Mouse (Mus musculus) kidney, embryonic 14.5 days (tissue): ENCODE data around the gene Dedd2. TPM values are rescaled to one million over a fixed set of nuclear protein-coding genes. Genes with fewer than 3 reads are reported as not detected.
A peak's percentile ranks its signal among the peaks of the same experiment; 100 is the strongest.

Source experiments
- ATAC-seq: fragments of 200-750 bp; cut with Nextera tagmentation; 2 replicates; pipeline ENCODE4 v1.8.0; 2017; ENCODE audit warnings: moderate number of reproducible peaks, mild to moderate bottlenecking, moderate TSS enrichment, moderate library complexity; ENCODE audit not compliant: low FRiP score, low TSS enrichment
- H3K27ac ChIP-seq: fragments of 300-500 bp; sonication (generic); 2 replicates; pipeline ENCODE4 v1.5.1; 2014; ENCODE audit warnings: low read depth, mild to moderate bottlenecking, low read length, moderate library complexity, mixed read lengths
- H3K27me3 ChIP-seq: fragments of 300-500 bp; sonication (generic); 2 replicates; pipeline ENCODE4 v1.6.1; 2014; ENCODE audit warnings: mild to moderate bottlenecking, low read length; ENCODE audit not compliant: control insufficient read depth, insufficient read depth
- H3K36me3 ChIP-seq: fragments of 300-500 bp; sonication (generic); 2 replicates; pipeline ENCODE4 v1.6.1; 2014; ENCODE audit warnings: low read length, mixed read lengths; ENCODE audit not compliant: control insufficient read depth, insufficient read depth
- H3K4me1 ChIP-seq: fragments of 300-500 bp; sonication (generic); 2 replicates; pipeline ENCODE4 v1.6.1; 2014; ENCODE audit warnings: low read length, mixed read lengths; ENCODE audit not compliant: control insufficient read depth, insufficient read depth
- H3K4me2 ChIP-seq: fragments of 300-500 bp; sonication (generic); replicated peaks from 2 replicates; pipeline ENCODE4 v1.6.1; 2014; ENCODE audit warnings: low read depth, mild to moderate bottlenecking, low read length
- H3K4me3 ChIP-seq: fragments of 300-500 bp; sonication (generic); 2 replicates; pipeline ENCODE4 v1.5.1; 2014; ENCODE audit warnings: mild to moderate bottlenecking, low read length
- H3K9ac ChIP-seq: fragments of 300-500 bp; sonication (generic); 2 replicates; pipeline ENCODE4 v1.6.1; 2014; ENCODE audit warnings: low read depth, mild to moderate bottlenecking, low read length, moderate library complexity
- H3K9me3 ChIP-seq: fragments of 300-500 bp; sonication (generic); 2 replicates; pipeline ENCODE4 v1.6.1; 2016; ENCODE audit warnings: low read length; ENCODE audit not compliant: control insufficient read depth
- WGBS: fragments of 180-500 bp; shearing (Covaris S2); extraction: QIAGEN DNeasy Blood & Tissue Kit; methylation state at CpG from one replicate; pipeline ENCODE4 v1.1.7; 2014; 5-methylcytosine and 5-hydroxymethylcytosine counted together
- polyA plus RNA-seq: library from polyadenylated mRNA; unstranded; fragments of >200 nt; fragmentation: Nextera tagmentation; extraction: Ambion mirVana; gene quantifications from 2 replicates; pipeline ENCODE4 v1.2.1, GENCODE M21; 2014

Dedd2 gene
- polyA plus RNA-seq, 1 experiment from 2014 or later: 10.8 TPM

DNA sequence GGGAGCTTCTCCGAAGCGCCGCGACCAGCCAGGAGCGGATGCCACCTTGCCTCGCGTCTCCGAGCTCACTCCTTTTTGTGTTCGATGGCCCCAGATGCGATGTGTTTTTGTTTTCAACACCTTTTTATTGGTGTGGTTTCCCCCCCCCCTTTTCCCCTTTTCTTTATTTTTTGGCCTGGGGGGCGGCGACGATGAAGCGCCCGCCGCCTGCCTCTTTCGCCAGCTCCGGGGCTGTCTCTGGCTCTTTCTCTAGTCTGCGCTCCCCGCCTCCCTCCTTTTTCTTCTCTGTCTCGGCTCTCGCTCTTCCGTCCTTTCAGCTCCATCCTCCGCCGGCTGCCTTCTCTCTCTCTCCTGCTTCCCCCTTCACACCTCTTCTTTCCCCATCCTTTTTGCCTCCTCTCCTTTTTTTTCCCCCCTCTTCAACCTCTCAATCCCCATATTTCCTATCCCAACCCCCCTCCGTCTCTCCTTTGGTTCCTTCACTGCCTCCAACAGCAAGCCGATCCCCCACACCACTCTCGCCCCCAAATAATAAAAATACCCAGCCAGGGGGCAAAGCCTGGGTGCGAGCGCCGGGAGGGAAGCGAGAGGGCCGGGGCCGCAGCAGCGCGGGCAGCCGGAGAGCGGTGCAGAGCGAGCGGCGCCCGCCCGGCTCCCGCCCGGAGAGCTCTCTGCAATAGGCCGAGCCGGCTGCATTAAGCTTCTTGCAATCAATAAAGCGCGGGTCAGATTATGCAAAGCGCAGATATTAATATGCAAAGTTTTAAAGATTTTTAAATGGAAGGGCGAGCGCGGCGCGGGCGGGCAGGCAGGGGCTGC is 41.4 kb downstream of the Dedd2 start:
- H3K9ac ChIP-seq: peak overlapping the region; percentile 9; the same call in 1 of the 2 replicates
- WGBS: 2% methylated on average over 55 of the region's 56 CpGs

GRCm38 (mm10) chr7:25178317-25178716 is 42.1 kb downstream of the Dedd2 start:
- Histone ChIP-seq H3K27ac (no peak overlapping the region), H3K4me3 (peak overlapping the region; percentile 52), H3K9me3 (no peaks in the 10 kb centered on the region), H3K4me2 (peak overlapping the region; percentile 87; the same call in 1 of the 2 replicates), H3K36me3 (no peaks in the 10 kb centered on the region), H3K9ac (no peak overlapping the region), H3K4me1 (0 out of 2 replicates have a peak, but pooled peaks cover 3% of the 10 kb centered on the region), H3K27me3 (peaks cover 69% of the 10 kb centered on the region)
- no peak for ATAC-seq
- WGBS: 2% methylated on average over 17 of the region's 17 CpGs

More for the DNA sequence above, 41.4 kb downstream of the Dedd2 start:
- ATAC-seq: peak; percentile 66; the same call in 1 of the 2 replicates
- no peak overlapping the region for H3K27ac ChIP-seq
- no peaks in the 10 kb centered on the region for H3K36me3 ChIP-seq
- H3K4me2 ChIP-seq: peak overlapping the region; percentile 87
- peaks cover 69% of the 10 kb centered on the region for H3K27me3 ChIP-seq
- H3K4me1 ChIP-seq: 0 out of 2 replicates have a peak, but pooled peaks cover 3% of the 10 kb centered on the region
- H3K9me3 ChIP-seq: no peaks in the 10 kb centered on the region
- peak overlapping the region; percentile 52 for H3K4me3 ChIP-seq

GRCm38 (mm10) chr7:25174343-25174742 is 46.1 kb downstream of the Dedd2 start:
- H3K4me1 ChIP-seq: no peaks in the 10 kb centered on the region
- no peaks in the 10 kb centered on the region for H3K36me3 ChIP-seq
- H3K4me2 ChIP-seq: no peak overlapping the region
- H3K9ac ChIP-seq: no peak overlapping the region
- ATAC-seq: no peak
- WGBS: 71% methylated on average over 11 of the region's 11 CpGs
- H3K27ac ChIP-seq: no peak overlapping the region
- H3K27me3 ChIP-seq: peaks cover 33% of the 10 kb centered on the region
- H3K9me3 ChIP-seq: no peaks in the 10 kb centered on the region
- no peak overlapping the region for H3K4me3 ChIP-seq

DNA sequence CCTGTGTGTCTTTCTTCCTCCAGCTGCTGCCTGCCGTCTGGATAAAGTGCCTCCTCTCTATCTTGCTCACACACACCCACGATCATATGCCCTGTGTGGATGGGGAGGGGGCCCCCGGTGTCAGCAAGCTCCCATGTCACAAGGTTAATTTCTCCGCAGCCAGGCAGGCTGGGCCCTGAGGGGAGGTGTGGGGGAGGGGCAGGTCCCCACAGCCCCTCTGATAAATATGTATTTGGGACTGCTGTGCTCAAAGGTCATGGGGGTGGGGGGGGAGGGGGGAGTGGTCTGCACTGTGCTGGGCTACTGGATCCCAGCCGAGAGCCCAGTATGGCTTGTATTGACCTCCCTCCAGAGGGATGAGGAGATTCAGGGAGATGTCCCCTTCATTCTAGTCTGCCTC is 47.7 kb downstream of the Dedd2 start:
- 25% methylated on average over 5 of the region's 5 CpGs for WGBS
- Histone ChIP-seq H3K9me3 (no peaks in the 10 kb centered on the region), H3K27me3 (peaks cover 17% of the 10 kb centered on the region), H3K27ac (no peak overlapping the region), H3K4me1 (no peaks in the 10 kb centered on the region), H3K4me3 (no peak overlapping the region), H3K36me3 (no peaks in the 10 kb centered on the region), H3K9ac (no peak overlapping the region), H3K4me2 (no peak overlapping the region)
- no peak for ATAC-seq

DNA sequence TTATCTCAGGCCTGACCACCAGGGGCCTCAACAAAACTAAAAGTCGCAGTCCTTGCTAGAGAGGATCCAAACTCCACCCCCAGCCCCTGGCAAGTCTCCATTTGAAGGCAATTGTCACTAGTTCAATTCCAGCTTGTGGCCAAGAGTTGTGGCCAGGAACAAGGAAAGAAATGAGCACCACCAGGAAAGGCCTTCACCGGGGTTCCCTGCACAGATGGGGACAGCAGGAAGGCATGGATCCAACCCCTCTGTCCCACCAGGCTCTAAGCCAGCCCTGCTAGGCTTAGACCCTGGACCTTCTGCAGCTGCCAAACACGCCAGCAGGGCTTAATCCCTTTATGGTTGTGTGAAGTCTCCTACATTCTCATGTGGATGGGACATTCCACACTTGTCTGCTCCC is 49.8 kb downstream of the Dedd2 start:
- Histone ChIP-seq H3K4me2 (no peak overlapping the region), H3K36me3 (no peaks in the 10 kb centered on the region), H3K27me3 (no peaks in the 10 kb centered on the region), H3K27ac (no peak overlapping the region), H3K9me3 (no peaks in the 10 kb centered on the region), H3K4me3 (no peak overlapping the region), H3K4me1 (no peaks in the 10 kb centered on the region), H3K9ac (no peak overlapping the region)
- no peak for ATAC-seq
- 38% methylated on average over 3 of the region's 3 CpGs for whole genome bisulfite sequencing

DNA sequence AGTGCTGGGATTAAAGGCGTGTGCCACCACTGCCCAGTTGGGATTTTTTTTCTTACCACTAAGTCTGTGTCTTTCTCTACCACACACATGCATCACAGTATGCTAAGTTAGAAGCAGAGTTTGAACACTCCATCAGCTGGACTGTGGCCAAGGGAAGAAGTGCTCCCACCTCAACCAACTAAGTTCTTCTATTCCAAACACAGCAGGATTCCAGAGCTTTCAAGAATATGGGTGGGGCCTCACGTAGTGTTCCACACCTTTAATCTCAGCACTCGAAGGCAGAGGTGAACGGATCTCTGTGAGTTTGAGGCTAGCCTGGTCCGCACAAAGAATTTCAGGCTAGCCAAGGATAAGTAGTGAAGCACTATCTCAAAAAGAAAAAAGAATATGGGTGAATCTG is 54.3 kb downstream of the Dedd2 start:
- 89% methylated on average over 5 of the region's 5 CpGs for WGBS
- H3K4me3 ChIP-seq: no peak overlapping the region
- H3K4me2 ChIP-seq: no peak overlapping the region
- no peaks in the 10 kb centered on the region for H3K9me3 ChIP-seq
- H3K27ac ChIP-seq: no peak overlapping the region
- H3K9ac ChIP-seq: no peak overlapping the region
- no peaks in the 10 kb centered on the region for H3K27me3 ChIP-seq
- H3K4me1 ChIP-seq: no peaks in the 10 kb centered on the region
- H3K36me3 ChIP-seq: no peaks in the 10 kb centered on the region
- ATAC-seq: no peak

- Histone ChIP-seq H3K4me1 (peaks cover 28% of the 10 kb centered on the region), H3K9me3 (no peaks in the 10 kb centered on the region), H3K9ac (no peak overlapping the region), H3K4me2 (no peak overlapping the region), H3K4me3 (no peak overlapping the region), H3K27me3 (no peaks in the 10 kb centered on the region), H3K27ac (no peak overlapping the region), H3K36me3 (no peaks in the 10 kb centered on the region)
- no peak for ATAC-seq
- 38% methylated on average over 14 of the region's 14 CpGs for WGBS
Measured at GRCm38 (mm10) chr7:25156158-25156648, 64.2 kb downstream of the Dedd2 start.

GRCm38 (mm10) chr7:25155469-25156157 is 64.8 kb downstream of the Dedd2 start:
- peak; percentile 37; the same call in 1 of the 2 replicates for ATAC-seq
- Histone ChIP-seq H3K9ac (no peak overlapping the region), H3K27me3 (no peaks in the 10 kb centered on the region), H3K4me3 (no peak overlapping the region), H3K4me2 (0 out of 2 replicates have a peak overlapping the region, but pooled peaks have one; percentile 1), H3K36me3 (no peaks in the 10 kb centered on the region), H3K27ac (no peak overlapping the region), H3K9me3 (no peaks in the 10 kb centered on the region), H3K4me1 (peaks cover 34% of the 10 kb centered on the region)
- WGBS: 11% methylated on average over 17 of the region's 17 CpGs

DNA sequence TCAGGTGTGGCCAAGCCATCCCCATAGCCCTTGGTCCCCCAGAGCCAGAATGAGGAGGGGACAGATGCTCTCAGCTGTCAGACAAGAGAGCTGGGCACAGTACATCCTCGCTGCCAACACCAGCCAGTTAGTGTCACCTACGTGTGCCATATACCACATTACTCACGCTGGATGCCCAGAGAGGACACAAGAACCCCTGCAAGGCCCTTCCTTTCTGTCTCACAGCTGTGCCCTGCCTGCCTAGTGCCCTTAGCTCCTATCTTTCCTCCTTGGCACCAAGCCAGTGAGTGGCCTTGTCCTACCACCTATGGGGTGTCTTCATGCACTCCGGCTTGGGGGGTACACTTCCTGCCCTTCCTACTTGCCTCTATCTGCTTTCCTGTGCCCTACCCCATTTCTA is 65.8 kb downstream of the Dedd2 start:
- Histone ChIP-seq H3K9me3 (no peaks in the 10 kb centered on the region), H3K9ac (no peak overlapping the region), H3K27ac (no peak overlapping the region), H3K4me1 (peaks cover 37% of the 10 kb centered on the region), H3K36me3 (no peaks in the 10 kb centered on the region), H3K4me3 (no peak overlapping the region), H3K27me3 (no peaks in the 10 kb centered on the region), H3K4me2 (no peak overlapping the region)
- 70% methylated on average over 4 of the region's 4 CpGs for WGBS
- no peak for ATAC-seq
